Mouse (Mus musculus) stomach, postnatal 0 days (tissue): Measurements from ENCODE around the gene Polm. TPM values are rescaled to one million over a fixed set of nuclear protein-coding genes. Genes with fewer than 3 reads are reported as not detected.

Experiments used
- ATAC-seq: fragments of 200-750 bp; cut with Nextera tagmentation; 2 replicates; pipeline ENCODE4 v1.8.0; 2017; ENCODE audit not compliant: low FRiP score, low TSS enrichment
- DNase-seq: peaks from one replicate; pipeline ENCODE4 v3.0.0-alpha.2; 2016; ENCODE audit warnings: low spot score
- H3K27ac ChIP-seq: fragments of 300-500 bp; sonication (generic); replicated peaks from 2 replicates; pipeline ENCODE4 v1.5.1; 2014; ENCODE audit warnings: mild to moderate bottlenecking, control low read depth
- H3K27me3 ChIP-seq: fragments of 300-500 bp; sonication (generic); 2 replicates; pipeline ENCODE4 v1.6.1; 2014; ENCODE audit warnings: low read length; ENCODE audit not compliant: control insufficient read depth, insufficient read depth
- H3K36me3 ChIP-seq: fragments of 300-500 bp; sonication (generic); 2 replicates; pipeline ENCODE4 v1.6.1; 2014; ENCODE audit warnings: low read length, mixed read lengths; ENCODE audit not compliant: control insufficient read depth, insufficient read depth
- H3K4me1 ChIP-seq: fragments of 300-500 bp; sonication (generic); replicated peaks from 2 replicates; pipeline ENCODE4 v1.6.1; 2014; ENCODE audit warnings: antibody characterized with exemption; ENCODE audit not compliant: control insufficient read depth, insufficient read depth
- H3K4me2 ChIP-seq: fragments of 300-500 bp; sonication (generic); replicated peaks from 2 replicates; pipeline ENCODE4 v1.6.1; 2014; ENCODE audit warnings: low read depth, mild to moderate bottlenecking, control low read depth, moderate library complexity
- H3K4me3 ChIP-seq: fragments of 300-500 bp; sonication (generic); 2 replicates; pipeline ENCODE4 v1.5.1; 2014; ENCODE audit warnings: low read depth, low read length, control low read depth
- H3K9ac ChIP-seq: fragments of 300-500 bp; sonication (generic); 2 replicates; pipeline ENCODE4 v1.6.1; 2014; ENCODE audit warnings: mild to moderate bottlenecking, low read length, control low read depth, mixed read lengths
- H3K9me3 ChIP-seq: fragments of 300-500 bp; sonication (generic); 2 replicates; pipeline ENCODE4 v1.6.1; 2016; ENCODE audit warnings: low read length; ENCODE audit not compliant: control insufficient read depth
- CTCF ChIP-seq: IDR thresholded peaks from 2 replicates; pipeline ENCODE4 v1.5.1; 2016; ENCODE audit warnings: antibody characterized with exemption, low read depth, mild to moderate bottlenecking, moderate library complexity
- EP300 ChIP-seq: optimal IDR thresholded peaks from 2 replicates; pipeline ENCODE3; 2016; ENCODE audit warnings: antibody characterized with exemption
- WGBS: fragments of 180-500 bp; shearing (Covaris S2); extraction: QIAGEN DNeasy Blood & Tissue Kit; methylation state at CpG from one replicate; pipeline ENCODE4 v1.1.7; 2014; 5-methylcytosine and 5-hydroxymethylcytosine counted together
- polyA plus RNA-seq: library from polyadenylated mRNA; unstranded; fragments of >200 nt; fragmentation: Nextera tagmentation; extraction: Ambion mirVana; gene quantifications from 2 replicates; pipeline ENCODE4 v1.2.1, GENCODE M21; 2015

Gene Polm
- polyA plus RNA-seq, 1 experiment from 2014 or later = 6.3 TPM

- DNase-seq = peak; percentile 12
- TF ChIP-seq CTCF (no peak), EP300 (no peak)
- no peak for ATAC-seq
- Histone ChIP-seq H3K9ac (no peak overlapping the region), H3K27ac (no peak overlapping the region), H3K36me3 (peaks cover 23% of the 10 kb centered on the region), H3K4me2 (no peak overlapping the region), H3K9me3 (no peaks in the 10 kb centered on the region), H3K4me3 (no peak overlapping the region), H3K4me1 (no peaks in the 10 kb centered on the region), H3K27me3 (no peaks in the 10 kb centered on the region)
- 88% methylated on average over 16 of the region's 16 CpGs for WGBS
These were observed 36.3 kb downstream of the Polm start for GRCm38 (mm10) chr11:5801511-5801910.

GRCm38 (mm10) chr11:5799621-5800490, 38.0 kb downstream of the Polm start:
- H3K4me3 ChIP-seq = no peak overlapping the region
- H3K9me3 ChIP-seq = no peaks in the 10 kb centered on the region
- no peak overlapping the region for H3K27ac ChIP-seq
- peaks cover 34% of the 10 kb centered on the region for H3K36me3 ChIP-seq
- TF ChIP-seq CTCF (no peak), EP300 (no peak)
- WGBS = 71% methylated on average over 17 of the region's 17 CpGs
- DNase-seq (peak; percentile 15), ATAC-seq (no peak)
- H3K9ac ChIP-seq = 0 out of 2 replicates have a peak overlapping the region, but pooled peaks have one; percentile 13
- no peaks in the 10 kb centered on the region for H3K27me3 ChIP-seq
- no peak overlapping the region for H3K4me2 ChIP-seq
- H3K4me1 ChIP-seq = no peaks in the 10 kb centered on the region

GRCm38 (mm10) chr11:5797928-5798327, 39.9 kb downstream of the Polm start:
- H3K4me3 ChIP-seq = no peak overlapping the region
- no peak overlapping the region for H3K4me2 ChIP-seq
- no peak overlapping the region for H3K27ac ChIP-seq
- H3K36me3 ChIP-seq = peaks cover 36% of the 10 kb centered on the region
- no peaks in the 10 kb centered on the region for H3K4me1 ChIP-seq
- H3K9ac ChIP-seq = no peak overlapping the region
- ATAC-seq = no peak
- 85% methylated on average over 5 of the region's 5 CpGs for WGBS
- H3K27me3 ChIP-seq = no peaks in the 10 kb centered on the region
- DNase-seq = no peak
- H3K9me3 ChIP-seq = no peaks in the 10 kb centered on the region
- TF ChIP-seq CTCF = no peak
- TF ChIP-seq EP300 = no peak

GRCm38 (mm10) chr11:5797371-5797770, 40.4 kb downstream of the Polm start:
- Histone ChIP-seq H3K36me3 (peaks cover 36% of the 10 kb centered on the region), H3K4me1 (no peaks in the 10 kb centered on the region)
- peak; percentile 11 for DNase-seq

GRCm38 (mm10) chr11:5796939-5797338, 40.9 kb downstream of the Polm start:
- no peaks in the 10 kb centered on the region for H3K9me3 ChIP-seq
- H3K9ac ChIP-seq = no peak overlapping the region
- H3K4me1 ChIP-seq = no peaks in the 10 kb centered on the region
- ATAC-seq (no peak), DNase-seq (peak; percentile 12)
- H3K36me3 ChIP-seq = peaks cover 40% of the 10 kb centered on the region
- 85% methylated on average over 13 of the region's 15 CpGs for WGBS
- H3K4me2 ChIP-seq = no peak overlapping the region
- H3K27me3 ChIP-seq = no peaks in the 10 kb centered on the region
- H3K27ac ChIP-seq = no peak overlapping the region
- H3K4me3 ChIP-seq = no peak overlapping the region
- TF ChIP-seq CTCF = no peak
- TF ChIP-seq EP300 = no peak

More at GRCm38 (mm10) chr11:5797371-5797770, 40.4 kb downstream of the Polm start:
- no peak for ATAC-seq
- Histone ChIP-seq H3K9ac (no peak overlapping the region), H3K27ac (no peak overlapping the region), H3K4me2 (no peak overlapping the region), H3K9me3 (no peaks in the 10 kb centered on the region), H3K4me3 (no peak overlapping the region), H3K27me3 (no peaks in the 10 kb centered on the region)
- 69% methylated on average over 11 of the region's 11 CpGs for WGBS
- no peak for TF ChIP-seq CTCF
- TF ChIP-seq EP300 = no peak

GRCm38 (mm10) chr11:5795706-5796105, 42.1 kb downstream of the Polm start:
- TF ChIP-seq CTCF (no peak), EP300 (no peak)
- Histone ChIP-seq H3K9me3 (no peaks in the 10 kb centered on the region), H3K9ac (no peak overlapping the region), H3K27me3 (no peaks in the 10 kb centered on the region), H3K27ac (no peak overlapping the region), H3K4me3 (no peak overlapping the region), H3K4me1 (no peaks in the 10 kb centered on the region), H3K36me3 (peaks cover 47% of the 10 kb centered on the region), H3K4me2 (no peak overlapping the region)
- whole genome bisulfite sequencing = 89% methylated on average over 7 of the region's 7 CpGs
- ATAC-seq (no peak), DNase-seq (no peak)
